Mouse (Mus musculus): ENCODE measurements around the gene Zbtb20.

Zbtb20 gene

GRCm38 (mm10) chr16:43528300-43528699 is 652.6 kb downstream of the Zbtb20 start:
- DNase-seq: no peak

- DNase-seq: no peak
Observed at GRCm38 (mm10) chr16:43531328-43531727, 655.6 kb downstream of the Zbtb20 start.

- no peak for DNase-seq
Observed at GRCm38 (mm10) chr16:43534103-43534502, 658.4 kb downstream of the Zbtb20 start.

GRCm38 (mm10) chr16:43535912-43536311 is 660.2 kb downstream of the Zbtb20 start:
- no peak for DNase-seq

GRCm38 (mm10) chr16:43537163-43537562 is 661.5 kb downstream of the Zbtb20 start:
- no peak for DNase-seq

GRCm38 (mm10) chr16:43539659-43540096 is 664.0 kb downstream of the Zbtb20 start:
- no peak for DNase-seq

GRCm38 (mm10) chr16:43540108-43540507 is 664.4 kb downstream of the Zbtb20 start:
- no peak for DNase-seq

- no peak for DNase-seq
Observed at GRCm38 (mm10) chr16:43540546-43541167, 665.0 kb downstream of the Zbtb20 start.

- no peak for DNase-seq
Observed at GRCm38 (mm10) chr16:43545261-43545660, 669.6 kb downstream of the Zbtb20 start.

- no peak for DNase-seq
Observed at GRCm38 (mm10) chr16:43547323-43548180, 671.9 kb downstream of the Zbtb20 start.

GRCm38 (mm10) chr16:43548774-43549173 is 673.1 kb downstream of the Zbtb20 start:
- no peak for DNase-seq

- DNase-seq: no peak
Observed at GRCm38 (mm10) chr16:43549425-43550089, 673.9 kb downstream of the Zbtb20 start.

GRCm38 (mm10) chr16:43552443-43552842 is 676.8 kb downstream of the Zbtb20 start:
- no peak for DNase-seq

GRCm38 (mm10) chr16:43557385-43557784 is 681.7 kb downstream of the Zbtb20 start:
- DNase-seq: no peak

- DNase-seq: no peak
Observed at GRCm38 (mm10) chr16:43561330-43561729, 685.6 kb downstream of the Zbtb20 start.

GRCm38 (mm10) chr16:43561956-43562355 is 686.3 kb downstream of the Zbtb20 start:
- DNase-seq: no peak

GRCm38 (mm10) chr16:43565872-43566271 is 690.2 kb downstream of the Zbtb20 start:
- no peak for DNase-seq

GRCm38 (mm10) chr16:43566511-43566910 is 690.8 kb downstream of the Zbtb20 start:
- DNase-seq: no peak

GRCm38 (mm10) chr16:43571376-43572081 is 695.8 kb downstream of the Zbtb20 start:
- DNase-seq: no peak

- no peak for DNase-seq
Observed at GRCm38 (mm10) chr16:43572171-43572570, 696.5 kb downstream of the Zbtb20 start.

GRCm38 (mm10) chr16:43572766-43573165 is 697.1 kb downstream of the Zbtb20 start:
- no peak for DNase-seq

GRCm38 (mm10) chr16:43573181-43573833 is 697.6 kb downstream of the Zbtb20 start:
- no peak for DNase-seq

Data from thymus, postnatal 36 days (tissue).